Mouse (Mus musculus): ENCODE measurements around the gene Actl10. TPM values are rescaled to one million over a fixed set of nuclear protein-coding genes. Genes with fewer than 3 reads are reported as not detected.
A peak's percentile ranks its signal among the peaks of the same experiment; 100 is the strongest.

Actl10 gene
- polyA plus RNA-seq, 1 experiment = 0.18 TPM

DNA sequence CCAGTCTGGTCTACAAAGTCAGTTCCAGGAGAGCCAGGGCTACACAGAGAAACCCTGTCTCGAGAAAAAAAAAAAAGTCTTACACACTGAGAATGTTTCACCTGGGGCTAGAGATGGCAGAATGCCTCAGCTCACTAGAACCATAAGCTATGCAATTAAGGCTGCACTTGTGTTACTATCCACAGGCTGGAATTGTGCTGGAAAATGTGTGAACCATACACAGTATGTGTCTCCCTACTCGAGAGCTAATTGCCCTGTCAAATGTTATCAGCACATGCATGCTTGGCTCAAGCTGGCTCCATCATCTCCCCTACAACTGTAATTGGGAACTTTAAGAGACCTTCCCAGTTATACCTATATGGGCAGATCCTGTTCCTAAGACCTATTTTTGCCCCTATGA is 639 bp upstream of the Actl10 start:
- DNase-seq (ENCODE audit: low read depth) = no peak

DNA sequence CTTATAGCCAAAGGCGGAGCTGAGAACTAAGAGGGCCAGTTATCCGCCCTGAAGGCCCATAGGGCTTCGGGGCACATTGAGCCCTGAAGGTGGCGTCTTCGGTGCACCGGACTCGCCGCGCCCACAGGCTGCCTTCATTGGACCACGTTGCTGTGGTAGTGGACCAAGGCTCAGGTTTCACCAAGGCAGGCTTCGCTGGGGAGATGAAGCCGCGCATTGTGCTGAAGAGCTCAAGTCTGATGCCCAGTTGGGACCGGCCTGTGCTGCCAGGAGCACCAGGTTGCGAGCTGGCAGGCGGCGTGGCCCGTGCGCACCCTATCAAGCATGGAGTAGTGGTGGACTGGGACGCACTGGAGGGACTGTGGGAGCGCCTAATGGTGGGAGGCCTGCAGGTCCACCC is 351 bp downstream of the Actl10 start:
- DNase-seq (ENCODE audit: low read depth) = no peak

DNA sequence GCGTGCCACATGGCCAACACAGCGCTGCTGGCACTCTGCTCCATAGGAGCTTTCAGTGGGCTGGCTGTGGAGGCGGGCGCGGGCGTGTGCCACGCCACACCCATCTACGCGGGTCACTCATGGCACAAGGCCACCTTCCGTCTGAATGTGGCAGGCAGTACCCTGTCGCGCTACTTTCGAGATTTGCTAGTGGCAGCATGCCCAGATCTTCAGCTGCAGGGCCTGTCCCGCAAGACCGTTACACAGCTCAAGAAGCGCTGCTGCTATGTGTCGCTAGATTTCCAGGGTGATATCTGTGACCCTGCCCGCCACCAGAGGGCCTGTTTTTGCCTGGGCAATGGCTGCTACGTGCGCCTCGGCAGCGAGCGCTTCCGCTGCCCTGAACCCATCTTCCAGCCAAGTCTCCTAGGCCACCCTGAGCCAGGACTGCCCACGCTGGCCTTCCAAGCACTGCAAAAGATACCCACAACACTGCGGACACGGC is 890 bp downstream of the Actl10 start:
- no peak for DNase-seq (ENCODE audit: low read depth)

DNA sequence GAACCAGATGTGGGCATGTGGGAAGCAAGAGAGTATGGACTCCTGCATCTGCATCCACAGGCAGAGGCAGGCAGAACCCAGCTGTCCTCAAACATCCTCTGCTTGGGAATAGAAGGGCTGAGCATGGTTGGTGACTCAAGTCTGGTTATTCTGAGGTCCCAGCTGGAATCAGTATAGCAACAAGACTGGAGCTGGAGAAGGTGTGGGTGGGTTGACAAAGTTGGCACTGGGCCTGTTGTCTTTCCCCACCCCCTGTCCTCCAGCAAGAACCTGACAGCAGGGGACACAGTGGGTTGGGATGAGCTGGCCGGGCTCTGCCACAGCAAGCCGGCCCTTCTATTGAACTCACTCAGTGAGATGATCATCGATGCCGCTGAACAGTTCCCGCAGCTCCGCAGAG is 3.7 kb downstream of the Actl10 start:
- DNase-seq (ENCODE audit: low read depth) = no peak

DNA sequence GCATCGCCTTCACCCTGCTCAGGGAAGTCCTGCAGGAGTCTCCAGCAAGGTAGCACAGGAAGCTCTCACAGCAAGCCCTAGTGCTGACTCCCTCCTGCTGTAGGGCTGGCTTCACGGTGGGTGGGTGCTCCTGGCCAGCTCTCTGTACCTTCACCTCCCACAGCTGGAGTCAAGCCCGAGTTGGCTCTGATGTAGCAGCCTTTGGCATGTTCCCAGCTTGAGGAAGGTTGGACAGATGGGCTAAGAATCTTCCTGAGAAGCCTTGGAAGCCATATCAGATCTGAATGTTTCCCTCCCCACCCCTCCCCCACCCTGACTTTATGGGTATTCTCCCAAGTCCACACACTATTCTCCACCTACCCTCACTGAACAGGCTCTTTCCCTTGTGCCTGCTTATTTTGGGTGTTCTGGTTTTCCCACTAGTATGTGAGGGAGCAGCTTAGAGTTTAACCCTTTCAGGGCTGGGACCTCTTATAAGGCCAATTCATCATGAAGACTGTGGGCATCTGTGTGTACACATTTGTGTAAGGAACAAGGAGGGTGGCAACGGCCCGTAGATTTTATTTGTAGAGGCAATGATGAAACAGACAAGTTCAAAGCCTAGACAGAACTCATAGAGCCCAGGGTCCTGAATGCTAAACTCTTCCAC is 5.7 kb downstream of the Actl10 start:
- no peak for DNase-seq (ENCODE audit: low read depth)

DNA sequence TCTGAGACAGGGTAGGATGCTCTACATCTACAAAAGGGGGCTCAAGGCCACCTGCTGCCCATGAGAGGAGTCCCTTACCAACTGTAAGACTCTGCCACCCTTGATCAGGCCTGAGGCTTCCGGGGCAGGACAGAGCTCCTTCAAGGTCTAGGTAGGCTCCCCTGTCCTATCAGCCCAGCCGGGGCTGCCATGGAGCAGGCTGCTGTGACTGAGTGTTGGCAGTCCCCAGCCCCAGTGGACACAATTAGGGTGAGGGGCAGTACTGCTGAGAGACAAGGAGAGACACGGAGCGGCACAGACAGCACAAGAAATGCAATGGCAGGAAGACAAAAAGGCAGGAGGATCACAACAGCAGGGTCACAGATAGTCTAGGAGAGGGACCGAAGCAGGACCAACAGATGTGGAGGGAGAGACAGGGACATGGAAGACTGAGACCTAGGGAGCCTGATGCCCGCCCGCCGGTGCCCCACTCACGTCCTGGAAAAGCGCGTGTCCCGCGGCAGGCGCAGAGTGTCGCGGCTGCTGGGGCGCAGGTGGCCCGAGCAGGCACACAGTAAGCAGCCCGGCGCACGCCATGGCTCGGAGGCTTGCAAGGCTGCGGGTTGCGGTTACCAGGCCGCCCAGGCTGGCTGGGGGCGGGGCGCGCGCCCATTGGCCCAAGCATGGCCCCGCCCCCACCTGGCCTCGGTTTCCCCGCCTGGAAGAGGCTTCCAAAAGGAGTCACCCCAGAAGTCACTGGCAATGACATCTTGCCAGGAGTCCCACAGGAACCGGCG is 6.9 kb downstream of the Actl10 start, which contains the start of gene Necab3:
Necab3 (minus strand) TSS at position 627 of the 776 bp plus-strand sequence.
- no peak for DNase-seq (ENCODE audit: low read depth)

DNA sequence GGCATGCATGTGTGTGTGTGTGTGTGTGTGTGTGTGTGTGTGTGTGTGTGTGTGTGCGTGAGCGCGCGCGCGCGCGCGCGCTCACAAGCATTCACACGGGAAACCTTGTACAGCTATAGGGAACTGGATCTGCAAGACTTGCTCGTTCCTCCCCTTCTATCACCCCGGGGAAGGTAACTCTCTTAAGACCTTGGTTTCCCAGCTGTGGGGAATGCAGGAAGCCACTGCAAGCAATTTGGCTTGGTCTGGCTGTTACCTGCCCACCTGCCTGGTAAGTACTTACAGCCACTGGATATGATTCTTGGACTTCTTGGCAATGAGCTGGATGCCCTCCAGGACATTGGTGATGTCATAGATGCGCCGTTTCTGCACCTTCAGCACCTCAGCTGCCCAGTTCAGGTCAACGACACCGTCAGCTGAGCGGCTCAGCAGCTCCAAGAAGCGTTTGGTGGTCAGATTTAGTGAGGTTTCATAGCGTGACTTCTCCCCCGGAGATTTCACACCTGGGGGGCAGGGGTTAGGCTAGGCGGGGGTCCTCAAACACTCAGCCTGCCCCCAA is 12.1 kb downstream of the Actl10 start:
- peak; percentile 56 for DNase-seq (ENCODE audit: low read depth)

DNA sequence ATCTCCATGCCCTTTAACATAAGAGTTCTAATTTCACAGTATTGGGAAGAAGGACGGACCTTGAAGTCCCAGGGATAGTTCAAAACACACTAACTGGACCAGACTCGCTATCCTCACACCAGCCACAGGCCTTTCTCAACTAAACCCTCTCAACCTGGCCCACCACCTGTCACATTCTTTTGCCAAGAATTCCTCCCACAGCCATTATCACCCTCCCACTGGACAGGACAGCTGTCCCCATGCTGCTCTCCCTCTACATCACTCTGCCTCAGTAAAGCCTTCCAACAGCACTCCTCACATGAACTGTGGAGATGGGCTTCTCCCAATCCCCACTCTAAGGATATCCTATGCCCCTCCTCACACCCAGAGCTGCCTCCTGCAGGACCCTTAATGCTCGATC is 14.0 kb downstream of the Actl10 start:
- no peak for DNase-seq (ENCODE audit: low read depth)

DNA sequence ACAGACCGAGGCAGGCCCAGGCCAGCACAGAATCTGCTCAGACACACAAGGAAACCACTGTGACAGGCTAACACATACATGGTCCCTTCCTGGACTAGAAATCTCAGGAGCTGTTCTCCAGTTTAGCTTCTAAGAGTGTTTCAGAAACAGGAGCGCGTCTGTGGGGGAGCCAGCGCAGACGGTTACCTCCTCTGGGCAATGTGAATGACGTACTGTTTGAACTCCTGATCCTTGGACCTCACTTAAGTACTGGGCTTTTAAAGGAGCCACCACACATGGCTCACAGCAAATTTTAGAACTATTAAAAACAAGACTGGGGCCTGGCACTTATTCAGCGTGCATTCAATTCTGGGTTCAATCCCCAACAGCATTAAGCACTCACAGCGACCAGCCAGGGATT is 15.1 kb downstream of the Actl10 start:
- DNase-seq (ENCODE audit: low read depth) = no peak

DNA sequence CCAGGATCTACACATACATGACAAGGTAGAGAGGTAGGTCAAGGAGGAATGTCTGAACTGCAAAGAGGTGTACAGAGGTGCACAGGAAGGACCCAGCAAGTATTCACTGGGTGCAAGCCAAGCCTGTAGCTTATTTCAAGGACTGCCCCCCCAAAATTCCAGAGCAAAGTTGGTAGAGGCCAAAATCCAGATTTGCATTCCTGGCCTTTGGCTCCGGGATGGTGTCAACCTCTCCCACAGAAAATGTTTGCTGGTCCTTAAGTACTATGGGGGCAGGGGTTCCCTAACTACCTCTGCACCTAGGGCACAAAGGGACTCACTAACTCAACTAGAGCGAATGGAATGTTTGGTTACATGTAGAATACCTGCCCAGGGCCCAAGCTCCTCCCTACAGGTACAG is 16.2 kb downstream of the Actl10 start:
- DNase-seq (ENCODE audit: low read depth) = no peak

DNA sequence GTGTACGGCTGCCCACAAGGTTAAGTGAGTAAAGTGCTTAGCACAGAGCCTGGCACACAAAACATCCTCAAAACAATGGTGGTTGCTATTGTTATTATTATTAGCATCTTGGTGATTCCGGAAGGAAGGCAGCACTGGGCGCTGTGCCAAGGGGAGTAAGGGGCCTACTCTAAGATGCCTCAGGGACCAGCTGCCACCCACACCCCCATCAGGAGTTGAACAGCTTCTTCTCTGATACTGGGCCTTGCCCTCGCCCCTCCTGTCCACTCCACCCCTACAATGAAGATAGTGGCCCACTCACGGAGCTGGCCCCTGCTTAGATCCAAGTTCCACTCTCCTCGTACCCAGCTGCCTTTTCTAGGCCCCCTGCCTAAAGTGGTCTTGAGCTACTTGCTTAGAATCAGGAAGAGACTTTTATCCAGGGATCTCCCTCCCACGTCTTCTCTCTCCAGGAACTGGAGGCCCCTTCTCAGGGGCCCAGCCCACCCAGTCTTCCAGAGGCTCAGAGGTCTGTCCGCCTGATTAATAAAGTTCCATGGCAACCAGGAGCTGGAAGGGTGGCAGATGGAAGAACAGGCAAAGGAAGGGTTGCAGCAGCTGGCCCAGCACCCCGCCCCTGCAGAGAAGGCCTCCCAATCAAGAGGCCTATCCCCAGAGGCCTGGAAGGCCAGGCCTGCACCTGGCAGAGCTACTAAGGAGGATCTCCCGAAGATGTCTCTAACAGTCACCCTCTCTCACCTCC is 16.9 kb downstream of the Actl10 start:
- DNase-seq (ENCODE audit: low read depth) = no peak

DNA sequence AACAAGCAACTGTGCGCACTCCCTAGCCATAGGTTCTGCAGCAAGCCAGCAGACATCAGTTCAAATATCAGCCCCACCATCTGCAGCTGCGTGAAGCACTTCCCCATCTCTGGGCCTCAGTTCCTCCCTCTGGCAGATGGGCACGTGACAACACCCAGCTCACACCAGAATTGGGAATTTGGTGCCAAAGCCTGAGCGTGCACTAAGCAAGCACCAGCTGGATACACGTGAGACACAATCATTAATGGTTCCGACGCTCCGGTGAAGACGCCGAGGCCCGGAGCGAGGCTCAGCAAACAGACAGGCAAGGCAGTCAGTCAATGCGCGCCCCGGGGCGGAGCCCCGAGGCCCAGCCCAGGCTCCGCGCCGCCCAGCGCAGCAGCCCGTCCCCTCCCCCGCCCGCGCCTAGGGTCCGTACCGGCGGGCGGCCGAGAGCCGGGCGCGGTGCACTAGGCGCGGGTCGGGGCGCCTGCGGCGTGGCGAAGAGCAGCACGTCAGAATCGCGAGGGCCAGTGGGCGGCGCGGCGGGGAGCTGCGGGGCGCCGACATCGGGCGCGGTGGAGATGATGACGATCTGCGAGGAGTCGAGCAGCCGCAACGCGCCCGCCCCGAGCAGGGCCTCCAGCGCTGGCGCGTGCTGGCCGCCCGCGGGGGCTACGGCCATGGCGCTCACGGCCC is 17.6 kb downstream of the Actl10 start:
- DNase-seq (ENCODE audit: low read depth) = no peak

DNA sequence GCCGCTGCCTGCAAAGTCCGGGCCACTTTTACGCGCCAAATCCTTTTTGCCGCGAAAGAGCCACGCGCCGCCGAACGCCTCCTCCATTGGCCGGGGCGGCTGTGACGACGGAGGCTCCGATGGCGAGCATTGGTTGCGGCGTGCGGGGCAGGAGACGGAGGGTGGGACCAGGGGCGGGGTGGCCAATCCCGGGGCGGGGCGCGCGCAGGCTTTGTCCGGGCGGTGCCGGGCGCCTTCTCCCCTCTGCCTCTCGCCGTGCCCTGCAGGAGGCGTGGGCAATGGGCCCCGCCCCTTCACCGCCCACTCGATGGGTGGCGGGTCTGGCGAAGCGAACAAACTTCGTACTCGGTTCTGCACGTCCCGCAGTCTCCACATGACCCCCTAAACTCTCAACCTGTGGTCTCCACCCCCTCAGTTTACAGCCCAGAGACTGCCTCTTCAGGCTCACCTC is 18.3 kb downstream of the Actl10 start, which contains the start of gene E2f1:
E2f1 (minus strand) TSS at position 57 of the 451 bp plus-strand sequence.
- DNase-seq (ENCODE audit: low read depth) = no peak

DNA sequence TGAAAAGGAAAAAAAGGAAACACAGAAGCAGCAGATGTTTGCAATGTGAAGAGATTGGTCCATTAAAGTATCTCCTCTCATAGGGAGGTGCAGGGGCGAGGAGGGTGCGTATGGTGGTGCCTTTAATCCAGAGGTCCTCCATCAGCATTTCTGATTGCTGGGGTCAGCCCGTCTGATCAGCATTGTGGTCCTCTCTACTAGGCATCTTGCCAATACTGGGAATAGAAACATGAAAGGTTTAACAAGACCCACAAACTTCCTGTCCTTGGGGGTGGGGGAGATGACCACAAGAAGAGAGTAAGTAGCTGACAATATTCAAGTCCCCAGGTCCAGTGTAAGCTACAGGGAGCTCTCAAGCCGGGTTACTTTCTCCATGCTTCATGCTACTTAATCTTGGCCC is 19.1 kb downstream of the Actl10 start:
- no peak for DNase-seq (ENCODE audit: low read depth)

DNA sequence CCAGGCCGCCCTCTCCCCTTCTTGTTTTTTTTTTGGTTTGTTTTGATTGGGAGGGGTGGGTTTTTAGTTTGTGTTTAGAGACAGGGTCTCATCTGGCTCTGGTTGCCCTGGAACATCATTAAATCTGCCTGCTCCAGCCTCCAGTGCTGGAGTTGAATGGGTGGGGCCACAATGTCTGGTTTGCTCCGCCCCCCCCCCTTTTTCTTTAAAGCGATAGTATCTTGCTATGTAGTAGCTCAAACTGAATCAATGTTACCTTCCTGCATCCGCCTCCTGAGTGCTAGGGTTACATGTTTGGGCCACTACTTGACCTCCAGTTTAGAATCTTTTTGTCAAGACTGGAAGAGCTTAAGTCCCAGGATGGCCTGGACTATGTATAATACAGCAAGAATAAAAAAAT is 19.7 kb downstream of the Actl10 start:
- no peak for DNase-seq (ENCODE audit: low read depth)

DNA sequence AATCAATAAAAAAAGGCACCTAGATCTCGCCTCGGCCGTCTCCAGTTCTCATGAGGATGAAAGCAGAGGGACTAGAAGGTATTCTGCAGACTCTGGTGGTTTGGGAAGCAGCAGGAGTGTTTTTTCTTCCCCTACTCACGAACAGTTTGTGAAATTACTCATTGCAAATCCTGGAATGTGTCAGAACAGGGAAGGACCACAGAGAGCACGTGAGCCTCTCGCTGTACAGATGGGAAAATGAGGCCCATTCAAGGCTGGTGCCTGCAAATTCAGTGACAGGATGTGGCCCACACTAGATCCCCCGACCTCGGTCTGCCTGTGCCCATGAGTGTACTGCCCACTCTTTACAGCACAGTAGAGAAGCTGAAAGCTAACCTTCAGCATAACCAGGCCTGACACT is 20.4 kb downstream of the Actl10 start:
- no peak for DNase-seq (ENCODE audit: low read depth)

DNA sequence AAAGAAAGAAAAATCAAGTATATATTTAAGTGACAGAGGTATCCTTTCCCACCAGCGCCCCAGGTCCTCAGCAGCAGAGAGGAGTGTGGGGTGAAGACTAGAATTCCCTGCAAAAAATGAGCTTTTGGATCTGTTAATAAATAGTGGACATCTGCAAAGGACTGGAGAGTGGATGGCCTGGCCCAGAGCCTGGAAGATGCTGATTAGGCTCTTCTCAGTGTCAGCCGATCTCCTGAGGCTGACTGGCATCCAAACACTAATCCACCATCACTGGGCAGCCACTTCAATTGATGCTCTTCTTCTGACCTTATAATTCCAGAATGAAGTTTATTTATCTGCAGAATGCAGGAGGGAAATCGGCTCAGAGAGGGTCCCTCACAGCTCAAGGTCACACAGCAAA is 21.4 kb downstream of the Actl10 start:
- no peak for DNase-seq (ENCODE audit: low read depth)

DNA sequence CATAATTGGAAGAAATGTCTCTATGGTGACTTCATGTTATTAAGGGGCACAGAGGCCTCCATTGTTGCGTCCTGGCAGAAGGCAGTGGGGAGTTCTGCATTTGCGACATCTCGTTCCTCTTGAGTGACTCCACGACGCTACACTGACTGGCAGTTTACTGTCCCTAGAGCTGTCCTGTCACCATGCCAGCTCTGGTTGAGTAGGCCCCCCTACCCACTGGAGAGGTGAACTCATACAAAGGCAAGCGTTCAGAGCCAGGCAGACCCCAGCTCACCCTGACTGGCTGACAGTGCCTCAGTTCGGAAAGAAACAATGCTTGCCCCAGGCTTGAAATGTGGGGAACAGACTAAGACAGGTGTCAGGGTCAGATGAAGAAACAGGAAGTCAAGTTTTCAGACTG is 22.7 kb downstream of the Actl10 start:
- no peak for DNase-seq (ENCODE audit: low read depth)

DNA sequence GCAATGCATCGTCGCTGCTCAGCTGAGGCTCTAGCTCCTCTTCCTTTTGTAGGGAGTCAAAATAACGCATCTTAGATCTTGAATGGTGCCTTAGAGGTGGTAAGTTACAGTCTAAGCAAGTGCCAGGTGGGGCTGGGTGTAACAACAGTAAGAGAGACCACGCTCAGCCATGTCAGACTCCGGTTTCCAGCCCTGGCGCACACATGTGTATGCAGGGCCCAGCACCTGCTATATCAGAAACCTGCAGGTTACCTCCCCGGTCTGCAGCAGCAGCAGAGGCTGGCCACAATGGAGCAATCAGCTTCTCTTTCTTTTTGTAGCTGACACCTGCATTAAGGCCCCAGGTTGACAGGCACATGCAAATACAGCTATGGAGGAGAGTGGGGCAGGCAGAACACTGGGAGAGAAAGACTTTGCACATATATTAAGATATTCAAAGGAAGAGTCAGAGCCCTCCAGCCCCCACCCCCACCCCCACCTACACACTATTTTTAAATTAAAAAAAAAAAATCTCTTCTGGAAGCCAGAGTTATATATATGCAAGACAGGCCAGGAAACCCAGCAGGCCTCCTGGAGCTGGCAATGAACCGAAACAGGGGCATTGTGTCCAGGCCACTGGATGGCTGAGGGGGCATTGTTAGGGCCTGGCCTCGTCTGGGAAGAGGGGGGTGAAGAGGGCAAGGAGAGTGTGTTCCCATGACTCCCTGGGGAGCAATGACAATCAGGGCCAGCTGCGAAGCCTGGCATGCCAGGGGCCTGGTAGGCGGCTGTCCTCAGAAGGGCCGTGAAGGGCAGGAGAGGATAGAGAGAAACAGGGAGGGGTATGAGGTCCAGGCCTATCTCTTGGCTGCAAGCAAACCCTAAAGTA is 25.5 kb downstream of the Actl10 start:
- DNase-seq (ENCODE audit: low read depth) = no peak

DNA sequence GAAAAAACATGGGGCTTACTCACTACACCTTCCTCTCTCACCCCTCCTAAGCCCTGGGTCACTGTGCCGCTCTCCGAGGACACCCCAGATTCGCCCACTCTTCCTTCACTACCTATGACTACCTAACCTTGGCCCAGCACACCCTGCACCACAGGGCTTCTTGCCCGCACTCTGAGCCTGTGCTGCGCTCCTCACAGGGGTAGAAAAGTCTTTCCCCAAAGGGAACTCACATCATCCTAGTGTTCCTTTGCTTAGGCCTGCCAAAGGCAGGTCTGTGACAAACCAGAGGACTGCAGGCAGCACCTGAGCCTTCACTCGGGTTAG is 26.1 kb downstream of the Actl10 start:
- no peak for DNase-seq (ENCODE audit: low read depth)

DNA sequence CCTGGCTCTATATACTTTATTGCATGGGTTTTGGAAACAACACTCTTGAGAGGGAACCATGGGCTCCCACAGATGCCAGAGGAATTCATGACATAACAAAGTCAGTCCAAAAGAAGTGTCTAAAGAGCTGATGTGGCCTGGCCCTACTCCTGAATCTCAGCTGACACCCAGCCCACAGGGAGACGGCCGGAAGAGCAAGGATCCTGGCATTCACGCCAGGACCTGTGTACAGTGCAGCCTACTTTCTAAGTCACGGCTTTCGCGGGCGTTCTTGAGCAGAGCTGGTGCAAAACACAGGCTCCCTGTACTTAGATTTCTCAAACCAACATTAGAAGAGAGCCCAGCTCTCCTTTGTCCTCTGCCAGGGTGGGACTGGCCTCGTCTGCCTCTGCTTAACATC is 29.0 kb downstream of the Actl10 start:
- no peak for DNase-seq (ENCODE audit: low read depth)
